Mouse (Mus musculus): ENCODE results near the gene Pard3.

Pard3 gene

DNA sequence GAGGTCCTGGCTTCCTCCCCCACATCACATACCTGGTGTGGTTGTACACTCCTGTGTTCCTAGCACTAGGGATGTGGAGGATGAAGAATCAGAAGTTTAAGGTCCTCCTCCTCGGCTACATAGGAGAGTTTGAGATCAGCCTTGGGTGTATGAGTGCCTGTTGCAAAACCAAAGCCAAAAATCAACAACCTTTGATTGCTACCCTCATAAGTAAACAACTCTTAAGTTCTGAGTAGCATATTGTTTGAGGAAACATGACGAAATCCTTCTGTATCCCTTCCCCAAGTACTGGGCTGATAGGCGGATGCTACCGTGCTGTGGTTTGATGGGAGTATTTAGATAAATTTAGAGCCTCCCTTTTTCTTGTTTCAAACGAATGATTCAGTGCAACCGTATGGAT is 20.9 kb downstream of the Pard3 start:
- DNase-seq (ENCODE audit: low read depth, low spot score), result no peak

DNA sequence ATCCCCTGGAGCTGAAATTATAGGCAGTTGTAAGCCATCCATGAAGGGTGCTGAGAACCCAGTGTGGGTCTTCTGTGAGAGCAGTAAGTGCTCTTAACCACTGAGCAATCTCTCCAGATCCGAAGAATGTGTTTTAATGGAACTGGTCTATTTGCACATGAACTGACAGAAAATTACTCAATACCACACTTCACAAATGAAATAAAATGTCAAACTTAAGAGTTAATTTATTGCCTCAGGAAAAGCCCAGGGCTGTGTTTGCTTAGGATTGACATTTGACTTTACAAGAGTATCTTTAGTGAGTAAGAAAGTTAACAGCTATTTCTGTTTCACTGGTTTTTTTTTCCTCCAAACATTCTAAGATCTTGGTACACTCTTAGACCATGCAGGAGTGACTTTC is 23.7 kb downstream of the Pard3 start:
- no peak for DNase-seq (ENCODE audit: low read depth, low spot score)

DNA sequence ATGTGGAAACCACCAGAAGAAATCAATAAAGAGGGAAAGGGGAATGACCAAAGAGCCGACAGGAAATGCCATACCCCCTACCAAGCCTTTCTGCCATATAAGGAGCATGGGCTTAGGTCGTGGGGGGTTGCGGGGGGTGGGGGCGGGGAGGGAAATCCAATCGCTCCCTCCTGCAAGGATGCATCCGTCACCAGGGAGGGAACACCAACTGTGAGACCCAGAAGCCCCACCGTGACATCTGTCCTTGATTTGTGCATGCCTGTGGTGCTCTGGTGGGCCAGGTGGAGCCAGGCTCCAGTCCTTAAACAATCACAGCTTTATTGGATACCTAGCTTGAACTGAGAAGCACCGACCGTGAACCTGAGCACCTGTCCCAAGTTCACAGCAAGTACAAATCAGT is 24.7 kb downstream of the Pard3 start:
- DNase-seq (ENCODE audit: low read depth, low spot score), result no peak

DNA sequence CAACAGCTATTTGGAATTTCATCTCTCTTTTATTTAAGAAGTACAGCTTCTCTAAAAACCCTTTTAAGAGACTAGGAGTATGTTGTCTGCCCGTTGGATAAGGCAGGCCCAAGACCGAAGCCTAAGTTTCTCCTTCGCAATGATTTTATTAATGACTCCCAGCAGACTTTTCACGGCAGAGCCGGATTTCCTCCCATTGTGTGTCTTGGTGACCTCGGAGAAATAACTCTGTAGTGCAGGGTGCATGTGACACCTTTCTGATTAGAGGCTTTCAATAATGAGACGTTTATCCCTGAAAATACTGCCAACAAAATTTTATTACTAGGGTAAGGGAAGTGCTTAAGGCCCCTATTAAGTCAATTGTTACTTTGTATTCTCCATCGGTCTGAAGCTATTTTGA is 25.3 kb downstream of the Pard3 start:
- DNase-seq (ENCODE audit: low read depth, low spot score), result no peak

DNA sequence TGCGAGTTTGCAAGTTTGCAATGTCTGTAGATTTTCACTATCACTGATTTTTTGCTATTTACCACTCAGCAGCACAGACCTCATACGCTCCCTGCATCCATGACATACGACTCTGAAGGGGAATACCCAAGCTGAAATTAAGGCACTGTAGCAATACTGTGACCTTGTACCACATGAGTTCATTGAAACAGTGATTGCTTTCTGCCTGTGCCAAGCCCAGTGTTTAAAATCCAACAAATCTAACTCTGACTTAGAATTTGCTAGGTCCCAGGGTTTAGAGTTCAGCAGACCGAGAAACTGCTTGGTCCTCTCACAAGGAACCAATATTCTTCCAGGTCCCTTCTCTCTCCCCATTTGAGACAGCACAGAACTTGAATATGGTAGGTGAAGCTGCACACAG is 26.7 kb downstream of the Pard3 start:
- no peak for DNase-seq (ENCODE audit: low read depth, low spot score)

DNA sequence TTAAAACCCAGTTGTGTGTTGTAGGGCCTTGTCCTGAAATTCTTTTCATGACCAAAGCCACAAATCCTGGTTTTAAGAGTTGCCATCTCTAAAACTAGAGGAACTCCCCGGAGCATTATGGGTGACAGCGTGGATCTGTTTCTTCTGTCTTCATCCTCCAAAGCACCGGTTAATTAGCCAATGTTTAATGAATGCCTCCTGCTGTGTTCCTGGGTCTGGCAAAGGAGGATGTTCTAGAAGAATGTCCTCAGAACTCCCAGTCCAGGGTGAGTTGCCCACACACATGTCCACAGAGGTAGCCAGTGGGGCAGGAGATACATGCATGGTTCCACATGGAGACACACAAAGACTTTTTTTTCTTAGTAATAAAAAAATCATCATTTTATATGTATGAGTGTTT is 28.2 kb downstream of the Pard3 start:
- DNase-seq (ENCODE audit: low read depth, low spot score), result no peak

DNA sequence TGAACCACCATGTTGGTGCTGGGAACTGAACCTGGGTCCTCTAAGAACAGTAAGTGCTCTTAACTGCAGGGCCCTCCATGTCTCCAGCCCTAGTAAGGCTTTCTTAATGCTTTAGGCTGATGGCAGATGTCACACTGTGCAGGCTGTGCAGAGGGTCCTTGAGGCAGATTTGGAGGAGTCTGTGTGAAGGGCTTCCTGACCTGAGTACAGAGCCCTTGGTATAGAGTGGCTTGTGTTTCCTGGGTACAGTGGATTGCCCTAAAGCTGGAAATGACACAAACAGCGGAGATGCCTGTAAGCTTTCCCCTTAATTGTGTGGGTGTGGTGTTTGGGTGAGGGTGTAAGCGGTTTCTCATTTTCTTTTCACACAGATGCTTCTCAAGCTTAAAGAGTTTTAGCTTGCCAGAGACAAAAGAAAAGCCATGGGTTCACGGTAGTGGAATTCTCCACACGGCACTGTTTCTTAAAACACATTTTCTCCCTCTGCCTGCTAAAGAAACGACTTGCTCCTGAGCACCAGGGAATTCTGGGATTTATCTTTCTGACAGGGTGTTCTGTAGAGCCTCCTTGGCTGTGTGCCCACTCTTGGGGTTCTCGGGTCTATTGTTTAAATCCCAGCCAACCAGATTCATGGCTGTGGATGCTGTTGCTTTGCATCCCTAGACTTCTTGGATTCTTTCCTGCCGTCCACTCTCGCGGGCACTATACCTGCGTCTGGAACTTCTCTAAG is 28.9 kb downstream of the Pard3 start:
- DNase-seq (ENCODE audit: low read depth, low spot score), result peak; percentile 85

DNA sequence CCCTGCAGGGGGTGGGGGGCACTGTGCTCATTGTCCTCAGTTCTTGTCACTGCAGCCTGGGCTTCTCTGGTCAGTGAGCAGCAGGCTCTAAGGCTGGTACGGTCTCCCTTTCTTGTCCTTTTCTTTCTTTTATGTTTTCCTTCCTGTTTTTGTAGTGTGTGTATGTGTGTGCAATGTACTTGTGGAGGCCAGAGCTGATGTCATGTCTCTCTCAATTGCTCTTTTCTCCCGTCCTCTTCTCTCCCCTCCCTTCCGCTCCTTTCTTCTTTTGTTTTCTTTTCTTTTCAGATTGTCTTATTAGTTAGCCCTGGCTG is 29.4 kb downstream of the Pard3 start:
- no peak for DNase-seq (ENCODE audit: low read depth, low spot score)

DNA sequence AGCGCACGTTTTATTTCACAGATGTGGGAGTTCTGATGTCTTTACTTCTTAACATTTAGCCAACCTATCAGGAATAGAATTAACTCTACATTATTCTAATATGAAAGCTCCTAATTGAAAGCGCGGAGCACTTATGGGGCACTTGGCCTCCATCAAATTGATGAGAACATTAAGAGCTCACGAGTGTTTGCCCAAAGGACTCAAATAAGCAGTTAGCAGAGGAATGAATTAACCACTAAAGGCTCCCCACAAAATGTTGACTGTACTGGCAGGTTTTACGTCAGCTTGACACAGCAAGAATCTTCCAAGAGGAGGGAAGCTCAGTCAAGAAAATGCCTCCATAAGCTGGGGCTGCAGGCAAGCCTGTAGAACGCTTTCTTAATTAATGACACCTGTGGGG is 32.1 kb downstream of the Pard3 start:
- no peak for DNase-seq (ENCODE audit: low read depth, low spot score)

DNA sequence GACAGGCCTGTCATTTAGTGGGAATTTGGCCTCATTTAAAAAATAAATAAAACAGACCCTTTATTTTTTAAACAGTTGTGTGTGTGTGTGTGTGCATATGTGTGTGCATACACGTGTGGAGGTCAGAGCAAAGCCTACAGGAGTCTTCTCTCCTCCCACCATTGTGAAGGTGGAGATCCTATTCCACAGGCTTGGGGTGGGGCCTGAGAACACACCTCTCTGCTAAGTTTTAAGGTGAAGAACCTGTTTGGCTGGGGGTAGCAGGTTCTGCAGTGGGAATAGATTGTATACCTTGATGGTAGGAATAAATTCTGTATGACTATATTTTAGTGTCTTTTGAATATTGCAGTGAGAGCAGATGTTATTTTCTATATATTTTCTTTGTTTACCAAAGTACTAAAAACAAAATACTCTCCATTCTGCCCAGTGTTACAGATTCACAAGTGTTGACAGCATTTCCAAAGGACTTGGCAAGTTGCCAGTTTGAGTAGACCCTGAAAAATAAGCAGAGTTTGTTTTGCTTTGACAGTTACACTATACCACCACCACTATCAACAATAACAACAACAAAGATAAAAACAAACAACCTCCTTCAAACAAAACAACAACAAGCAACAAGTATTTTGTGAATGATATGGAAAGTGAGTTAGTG is 35.9 kb downstream of the Pard3 start:
- no peak for DNase-seq (ENCODE audit: low read depth, low spot score)

DNA sequence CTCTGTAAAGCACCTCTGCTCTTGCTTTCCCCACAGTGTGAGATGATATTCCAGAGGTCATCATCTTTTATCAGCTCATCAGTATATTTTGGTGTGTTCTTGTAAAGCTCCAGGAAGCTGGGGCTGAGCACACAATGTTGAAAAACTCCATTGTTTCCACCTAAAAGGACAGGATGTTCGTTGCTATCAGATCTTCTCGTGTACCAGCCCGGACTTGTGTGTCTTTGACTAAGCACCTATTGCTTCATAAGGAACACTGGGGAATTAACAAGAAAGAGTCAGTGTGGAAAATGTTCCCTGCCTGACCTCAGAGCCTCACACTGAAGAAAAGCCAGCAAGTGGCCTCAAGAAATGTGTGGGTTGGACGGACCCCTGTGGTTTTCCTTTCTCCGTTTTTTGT is 39.6 kb downstream of the Pard3 start:
- DNase-seq (ENCODE audit: low read depth, low spot score), result no peak

DNA sequence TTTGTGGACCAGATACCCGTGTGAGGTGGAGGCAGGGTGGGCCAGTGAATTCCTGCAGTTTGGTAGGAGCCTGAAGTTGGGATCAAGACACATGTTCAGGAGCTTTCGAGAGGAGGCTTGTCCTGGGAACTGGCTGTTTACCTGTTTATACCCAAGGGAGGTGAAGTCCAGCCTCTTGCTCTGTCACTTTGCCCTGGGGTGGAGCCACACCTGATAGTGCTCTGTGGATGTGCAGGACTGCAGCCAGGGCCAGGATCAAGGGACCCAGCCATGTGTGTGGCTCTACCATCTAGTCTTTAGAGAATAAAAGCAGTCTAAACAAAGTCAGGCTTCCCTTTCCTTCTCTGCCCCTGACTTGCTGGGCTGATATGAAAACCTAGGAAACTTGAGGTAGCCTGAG is 40.9 kb downstream of the Pard3 start:
- DNase-seq (ENCODE audit: low read depth, low spot score), result no peak

DNA sequence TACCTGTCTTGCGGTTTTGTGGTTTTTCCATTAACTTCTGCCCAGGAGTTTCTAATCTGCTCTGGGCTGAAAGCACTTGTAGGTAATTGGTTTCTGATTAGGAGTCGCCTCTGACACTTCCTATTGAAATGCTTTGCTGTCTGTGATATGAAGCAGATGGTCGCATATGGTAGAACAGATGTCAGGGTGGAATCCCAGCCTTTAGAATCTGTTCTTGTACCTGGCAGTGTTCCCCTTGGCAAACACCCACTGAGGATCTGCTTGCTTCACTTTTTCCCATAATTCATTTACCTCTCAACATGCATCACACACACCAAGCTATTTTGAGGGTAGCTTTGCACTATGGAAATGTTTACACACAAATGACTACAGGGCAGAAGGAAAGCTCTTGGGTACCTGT is 44.2 kb downstream of the Pard3 start:
- peak; percentile 98 for DNase-seq (ENCODE audit: low read depth, low spot score)

DNA sequence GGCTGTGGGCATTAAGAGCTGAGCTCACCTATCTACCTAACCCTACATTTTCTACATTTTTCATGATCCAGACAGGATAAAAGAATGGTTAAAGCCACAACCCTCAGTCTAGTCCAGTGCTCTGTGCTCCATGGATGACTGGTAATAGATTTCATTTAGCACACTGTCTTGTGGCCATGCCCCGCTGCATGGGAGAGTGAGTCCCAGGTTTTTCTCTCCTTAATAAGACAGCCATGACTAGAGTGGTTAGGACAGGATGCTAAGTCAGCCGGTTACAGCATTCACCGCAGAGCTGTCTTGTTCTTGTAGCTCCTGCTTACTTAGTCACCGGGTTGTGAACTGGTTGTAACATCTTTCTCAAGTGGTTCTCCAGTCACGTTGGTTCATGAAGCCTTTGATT is 49.5 kb downstream of the Pard3 start:
- DNase-seq (ENCODE audit: low read depth, low spot score), result no peak

DNA sequence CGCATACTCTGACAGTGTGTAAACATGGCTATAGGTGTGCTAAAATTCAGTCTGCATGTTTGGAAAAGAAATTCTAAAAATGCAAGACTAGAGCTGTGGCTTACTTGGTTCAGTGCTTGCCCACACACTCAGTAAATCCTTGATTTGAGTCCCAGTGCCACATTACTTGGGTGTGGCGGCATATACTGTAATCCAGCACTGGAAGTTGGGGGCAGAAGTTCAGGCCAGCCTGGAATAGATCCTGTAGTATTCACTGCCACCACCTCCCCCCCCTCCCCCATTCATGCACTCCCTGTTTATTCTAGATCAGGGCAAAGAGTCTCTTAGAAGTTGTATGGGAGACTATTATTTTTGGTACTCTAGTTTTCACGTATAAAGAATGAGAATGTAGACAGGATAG is 52.1 kb downstream of the Pard3 start:
- no peak for DNase-seq (ENCODE audit: low read depth, low spot score)

DNA sequence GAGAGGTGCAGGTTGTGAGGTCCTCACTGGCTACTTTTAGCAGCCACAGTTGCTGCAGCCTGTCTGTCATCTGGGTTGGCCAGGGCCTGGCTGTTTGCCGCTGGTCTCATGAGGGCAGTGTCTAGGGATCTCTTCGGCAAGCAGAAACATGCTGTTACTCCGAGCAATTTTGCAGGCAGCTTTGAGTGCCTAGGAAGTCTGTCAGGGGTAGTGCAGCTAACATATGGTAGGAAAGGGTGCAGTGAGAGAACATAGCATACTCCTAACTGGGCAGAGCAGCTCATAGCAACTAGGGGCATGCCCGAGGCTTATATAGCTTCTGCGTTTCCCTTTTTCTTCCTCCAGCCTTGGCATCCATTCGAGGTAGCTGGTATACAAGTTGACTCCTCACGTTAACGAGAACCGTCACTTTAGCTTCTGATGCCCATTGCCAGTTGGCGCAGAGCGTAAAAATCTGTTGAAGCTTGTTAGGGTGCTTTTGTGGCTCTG is 54.7 kb downstream of the Pard3 start:
- peak; percentile 25 for DNase-seq (ENCODE audit: low read depth, low spot score)

DNA sequence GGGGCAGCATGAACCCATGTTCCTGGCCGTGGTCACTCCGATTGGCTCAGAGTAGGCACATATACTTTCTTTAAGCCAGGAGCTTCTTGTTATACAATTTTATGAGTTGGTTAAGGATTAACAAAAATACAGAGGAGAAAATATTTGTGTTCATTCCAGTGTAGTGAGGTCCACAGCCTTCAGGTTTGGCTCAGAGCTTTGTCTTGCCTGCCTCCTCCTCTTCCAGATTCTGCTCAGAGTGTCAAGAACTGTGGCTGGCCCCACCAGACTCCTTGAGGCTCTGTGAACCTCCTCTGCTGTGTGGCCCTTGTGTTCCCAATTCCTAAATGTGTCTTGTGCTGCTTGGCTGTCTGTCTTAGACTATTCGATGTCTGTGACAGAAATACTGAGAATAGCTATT is 59.7 kb downstream of the Pard3 start:
- DNase-seq (ENCODE audit: low read depth, low spot score), result no peak

DNA sequence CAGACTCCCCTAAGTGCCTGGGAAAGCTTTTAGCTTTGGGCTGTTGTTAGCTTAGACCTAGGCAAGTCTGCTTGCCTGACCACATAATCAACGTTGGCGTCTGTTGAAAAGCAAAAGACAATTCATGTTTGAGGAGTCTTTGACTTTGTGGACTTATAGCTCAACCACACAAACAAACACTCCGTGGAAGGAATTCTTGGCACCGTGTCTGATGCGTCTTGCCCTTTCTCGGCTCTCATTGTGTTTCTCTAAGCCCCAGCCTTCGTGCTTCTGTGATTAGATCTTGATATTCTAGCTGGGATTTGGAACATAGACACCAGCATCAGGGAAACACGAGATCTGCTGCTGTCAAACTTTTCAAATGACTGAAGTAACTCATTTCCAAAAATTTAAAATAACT is 61.1 kb downstream of the Pard3 start:
- no peak for DNase-seq (ENCODE audit: low read depth, low spot score)

DNA sequence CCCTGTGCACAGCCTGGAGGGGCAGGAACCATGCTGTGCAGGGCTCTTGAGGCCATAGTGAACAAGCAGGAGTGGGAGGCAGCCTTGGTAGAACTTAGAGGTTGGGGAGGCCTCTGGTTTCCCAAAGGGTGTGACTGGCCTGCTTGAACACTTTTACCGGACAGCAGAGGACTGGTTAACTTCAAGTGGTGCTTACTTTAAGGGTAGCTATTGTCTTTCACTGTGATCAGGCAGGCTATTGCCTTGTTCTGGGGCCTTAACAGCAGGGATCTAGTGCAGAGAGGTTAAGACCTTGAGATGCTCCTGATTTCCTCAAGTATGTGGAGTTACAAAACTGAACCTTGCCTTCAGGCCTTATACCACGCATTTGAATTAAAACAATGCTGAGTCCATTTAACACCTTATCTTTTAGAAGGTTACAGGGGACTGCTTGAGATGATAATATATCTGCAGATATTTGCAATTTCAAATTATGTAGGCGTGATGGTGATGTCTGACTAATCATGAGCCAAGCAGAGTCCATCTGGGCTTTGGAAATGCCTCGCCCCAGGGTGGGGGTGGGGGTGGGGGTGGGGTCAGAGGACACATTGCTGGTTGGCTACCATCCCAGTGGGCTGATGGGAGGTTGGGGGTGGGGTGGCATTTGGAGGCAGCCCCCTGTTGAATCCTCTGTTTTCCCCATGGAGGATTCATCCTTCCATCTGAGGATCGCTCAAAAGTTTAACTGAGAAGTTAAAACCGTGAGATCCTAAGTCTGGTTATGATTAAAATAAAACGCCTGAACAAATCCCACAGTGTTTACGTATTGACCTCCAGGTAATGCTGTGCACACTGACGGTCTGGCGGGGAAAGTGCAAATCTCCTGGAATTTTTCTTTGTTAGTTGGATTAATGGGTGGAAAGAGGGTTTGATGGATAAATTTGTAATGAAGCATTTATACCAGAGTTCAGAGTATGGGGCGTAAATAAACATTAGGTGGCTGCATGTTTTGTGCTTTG is 62.3 kb downstream of the Pard3 start:
- DNase-seq (ENCODE audit: low read depth, low spot score), result no peak

DNA sequence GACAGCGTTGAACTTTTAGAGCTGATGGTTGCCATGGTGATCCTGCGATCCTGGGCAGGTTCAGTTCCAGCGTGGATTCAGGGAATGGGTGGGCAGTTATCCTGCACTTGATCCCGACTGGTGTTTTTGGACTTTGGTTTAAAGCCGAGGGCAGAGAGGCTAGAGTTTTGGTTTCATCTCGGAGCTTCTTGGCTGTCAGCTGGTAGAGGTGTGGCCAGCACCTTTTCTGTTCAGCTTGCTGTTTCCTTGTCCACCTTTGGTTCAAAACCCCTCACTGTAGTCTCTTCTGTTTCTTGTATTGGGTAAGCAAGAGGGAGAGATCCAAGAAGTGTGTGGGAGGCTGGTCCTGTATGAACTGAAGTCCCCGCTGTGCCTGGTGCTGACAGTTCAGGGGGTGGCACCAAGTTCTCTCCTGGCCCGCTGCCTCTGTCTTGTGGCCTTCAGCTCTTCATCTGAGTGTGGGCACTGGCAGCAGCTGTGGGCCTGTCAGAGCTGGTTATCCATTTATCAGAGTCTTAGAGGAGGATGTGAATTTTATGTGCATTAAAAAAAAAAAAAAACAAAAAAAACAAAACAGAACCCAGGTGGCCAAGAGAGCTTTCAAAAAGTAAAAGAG is 65.2 kb downstream of the Pard3 start:
- DNase-seq (ENCODE audit: low read depth, low spot score), result peak; percentile 76

DNA sequence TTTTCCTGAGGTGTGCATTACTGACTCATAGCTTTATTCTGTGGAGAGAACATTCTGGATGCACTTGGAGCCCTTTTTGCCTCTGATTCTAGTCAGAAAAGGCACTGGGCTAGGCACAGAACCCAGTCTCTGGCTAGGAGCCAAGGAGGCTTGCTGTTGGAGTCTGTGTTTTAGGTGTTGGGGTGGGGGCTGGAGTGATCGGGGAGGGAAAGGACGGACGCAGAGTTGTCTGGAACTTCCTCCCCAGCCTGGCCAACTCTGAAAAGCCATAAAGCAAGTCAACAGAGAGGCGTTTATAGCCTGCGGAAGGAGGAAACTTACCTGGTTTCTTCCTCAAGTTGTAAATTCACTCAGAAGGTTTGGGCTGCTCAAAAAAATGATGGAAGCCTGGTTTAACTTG is 70.6 kb downstream of the Pard3 start:
- DNase-seq (ENCODE audit: low read depth, low spot score), result no peak

DNA sequence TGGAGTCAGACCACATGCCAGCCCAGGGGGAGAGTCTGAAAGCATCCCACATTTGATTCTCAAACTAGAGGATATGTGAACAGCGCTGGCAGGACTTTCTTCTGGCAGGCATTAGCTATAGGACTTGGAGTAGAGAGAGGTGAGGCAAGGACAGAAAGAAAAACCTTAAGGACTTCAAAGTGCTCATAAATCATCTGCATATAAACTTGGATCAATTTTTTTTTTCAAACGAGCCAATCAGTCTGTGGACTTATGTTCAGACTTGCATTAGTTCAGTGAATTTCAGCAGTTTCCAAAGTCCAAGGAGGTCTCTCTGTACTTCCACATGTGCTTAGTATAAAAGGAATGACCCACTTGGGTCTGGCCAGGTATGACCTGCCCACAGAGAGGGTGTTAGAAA is 72.5 kb downstream of the Pard3 start:
- no peak for DNase-seq (ENCODE audit: low read depth, low spot score)
